Mouse (Mus musculus) kidney, embryonic 16.5 days (tissue): ENCODE data around the gene Hoxa10. TPM values are rescaled to one million over a fixed set of nuclear protein-coding genes. Genes with fewer than 3 reads are reported as not detected.

Experiments
- ATAC-seq: fragments of 200-750 bp; cut with Nextera tagmentation; 2 replicates; pipeline ENCODE4 v1.8.0; 2017; ENCODE audit warnings: moderate TSS enrichment; ENCODE audit not compliant: low FRiP score, low TSS enrichment
- H3K27ac ChIP-seq: fragments of 300-500 bp; sonication (generic); 2 replicates; pipeline ENCODE4 v1.5.1; 2014; ENCODE audit warnings: low read length
- H3K27me3 ChIP-seq: fragments of 300-500 bp; sonication (generic); 2 replicates; pipeline ENCODE4 v1.6.1; 2014; ENCODE audit warnings: low read length, control low read depth, mixed read lengths; ENCODE audit not compliant: insufficient read depth
- H3K36me3 ChIP-seq: fragments of 300-500 bp; sonication (generic); 2 replicates; pipeline ENCODE4 v1.6.1; 2014; ENCODE audit warnings: low read length, control low read depth, mixed read lengths; ENCODE audit not compliant: insufficient read depth
- H3K4me1 ChIP-seq: fragments of 300-500 bp; sonication (generic); 2 replicates; pipeline ENCODE4 v1.6.1; 2014; ENCODE audit warnings: low read length, control low read depth, mixed read lengths; ENCODE audit not compliant: insufficient read depth
- H3K4me2 ChIP-seq: fragments of 300-500 bp; sonication (generic); replicated peaks from 2 replicates; pipeline ENCODE4 v1.6.1; 2014; ENCODE audit warnings: low read depth, low read length
- H3K4me3 ChIP-seq: fragments of 300-500 bp; sonication (generic); 2 replicates; pipeline ENCODE4 v1.5.1; 2014; ENCODE audit warnings: mild to moderate bottlenecking, low read length
- H3K9ac ChIP-seq: fragments of 300-500 bp; sonication (generic); replicated peaks from 2 replicates; pipeline ENCODE4 v1.6.1; 2014; ENCODE audit warnings: low read length
- H3K9me3 ChIP-seq: fragments of 300-500 bp; sonication (generic); 2 replicates; pipeline ENCODE4 v1.6.1; 2016; ENCODE audit warnings: low read length, control low read depth
- WGBS: fragments of 180-500 bp; shearing (Covaris S2); extraction: QIAGEN DNeasy Blood & Tissue Kit; methylation state at CpG from one replicate; pipeline ENCODE4 v1.1.7; 2014; 5-methylcytosine and 5-hydroxymethylcytosine counted together
- polyA plus RNA-seq: library from polyadenylated mRNA; unstranded; fragments of >200 nt; fragmentation: Nextera tagmentation; extraction: Ambion mirVana; gene quantifications from 2 replicates; pipeline ENCODE4 v1.2.1, GENCODE M21; 2015

Gene Hoxa10
- polyA plus RNA-seq, 1 experiment from 2014 or later: 147 TPM

GRCm38 (mm10) chr6:52272766-52273655 is 32.4 kb upstream of the Hoxa10 start:
- Histone ChIP-seq H3K27ac (no peak overlapping the region), H3K27me3 (peaks cover 98% of the 10 kb centered on the region), H3K36me3 (no peaks in the 10 kb centered on the region), H3K4me2 (no peak overlapping the region), H3K4me3 (no peak overlapping the region), H3K4me1 (0 out of 2 replicates have a peak, but pooled peaks cover 6% of the 10 kb centered on the region), H3K9ac (no peak overlapping the region), H3K9me3 (no peaks in the 10 kb centered on the region)
- 16% methylated on average over 22 of the region's 22 CpGs for WGBS
- ATAC-seq: no peak

GRCm38 (mm10) chr6:52270494-52271480 is 30.1 kb upstream of the Hoxa10 start:
- H3K27me3 ChIP-seq: peaks cover 96% of the 10 kb centered on the region
- H3K4me3 ChIP-seq: no peak overlapping the region
- H3K4me1 ChIP-seq: 0 out of 2 replicates have a peak, but pooled peaks cover 6% of the 10 kb centered on the region
- no peaks in the 10 kb centered on the region for H3K9me3 ChIP-seq
- 6% methylated on average over 23 of the region's 23 CpGs for WGBS
- H3K9ac ChIP-seq: no peak overlapping the region
- peak overlapping the region; percentile 33 for H3K4me2 ChIP-seq
- no peaks in the 10 kb centered on the region for H3K36me3 ChIP-seq
- peak; percentile 19; the same call in 1 of the 2 replicates for ATAC-seq
- H3K27ac ChIP-seq: no peak overlapping the region

- Histone ChIP-seq H3K9ac (no peak overlapping the region), H3K36me3 (no peaks in the 10 kb centered on the region), H3K4me2 (no peak overlapping the region), H3K9me3 (no peaks in the 10 kb centered on the region), H3K4me3 (no peak overlapping the region), H3K27me3 (peaks cover 96% of the 10 kb centered on the region), H3K27ac (no peak overlapping the region), H3K4me1 (0 out of 2 replicates have a peak, but pooled peaks cover 6% of the 10 kb centered on the region)
- no peak for ATAC-seq
- 4% methylated on average over 3 of the region's 3 CpGs for WGBS
These were observed 28.1 kb upstream of the Hoxa10 start for GRCm38 (mm10) chr6:52268756-52269155.

DNA sequence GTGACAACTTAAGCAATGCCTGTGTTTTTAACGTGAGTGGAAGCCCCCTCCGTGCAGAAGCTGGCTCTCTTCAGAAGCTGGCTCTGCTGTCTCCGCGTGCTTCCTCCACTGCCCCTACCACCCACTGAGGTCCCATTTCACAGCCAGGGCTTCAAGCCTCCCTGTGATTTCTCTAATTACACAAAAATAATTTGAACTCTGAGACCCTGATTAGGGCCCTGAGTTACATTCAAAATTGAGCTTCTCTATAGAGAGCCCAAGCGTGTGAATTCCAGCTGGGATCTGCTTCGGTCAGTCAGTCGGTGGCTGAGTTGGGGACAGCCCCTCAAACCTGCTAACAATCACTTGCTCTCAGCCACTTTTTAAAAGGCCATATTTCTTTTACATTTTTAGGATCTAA is 27.7 kb upstream of the Hoxa10 start:
- Histone ChIP-seq H3K27me3 (peaks cover 96% of the 10 kb centered on the region), H3K9ac (no peak overlapping the region), H3K4me1 (0 out of 2 replicates have a peak, but pooled peaks cover 6% of the 10 kb centered on the region), H3K4me2 (no peak overlapping the region), H3K9me3 (no peaks in the 10 kb centered on the region), H3K4me3 (no peak overlapping the region), H3K36me3 (no peaks in the 10 kb centered on the region), H3K27ac (no peak overlapping the region)
- ATAC-seq: no peak
- WGBS: 7% methylated on average over 7 of the region's 7 CpGs

DNA sequence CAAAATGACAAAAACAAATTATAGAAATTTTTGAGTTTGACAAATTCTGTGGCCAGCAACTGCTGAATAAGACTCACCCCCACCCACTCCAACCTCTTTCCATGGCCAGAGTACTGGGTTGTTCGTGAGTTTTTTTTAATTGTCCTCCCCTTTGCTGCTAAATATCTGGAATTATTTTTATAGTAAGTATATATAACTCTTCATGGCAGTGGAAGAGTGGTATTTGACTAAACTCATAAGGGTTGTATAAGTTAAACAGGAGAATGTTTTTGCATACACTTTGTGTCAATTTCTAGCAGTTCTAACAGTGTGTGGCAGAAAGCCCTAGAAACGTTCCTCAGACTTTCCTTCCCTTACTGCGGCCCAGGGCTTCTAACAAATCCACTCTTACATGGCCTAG is 27.0 kb upstream of the Hoxa10 start:
- Histone ChIP-seq H3K4me3 (no peak overlapping the region), H3K4me1 (0 out of 2 replicates have a peak, but pooled peaks cover 6% of the 10 kb centered on the region), H3K4me2 (no peak overlapping the region), H3K9ac (no peak overlapping the region), H3K27ac (no peak overlapping the region), H3K9me3 (no peaks in the 10 kb centered on the region), H3K27me3 (peaks cover 91% of the 10 kb centered on the region), H3K36me3 (no peaks in the 10 kb centered on the region)
- WGBS: 8% methylated on average over 3 of the region's 3 CpGs
- no peak for ATAC-seq

DNA sequence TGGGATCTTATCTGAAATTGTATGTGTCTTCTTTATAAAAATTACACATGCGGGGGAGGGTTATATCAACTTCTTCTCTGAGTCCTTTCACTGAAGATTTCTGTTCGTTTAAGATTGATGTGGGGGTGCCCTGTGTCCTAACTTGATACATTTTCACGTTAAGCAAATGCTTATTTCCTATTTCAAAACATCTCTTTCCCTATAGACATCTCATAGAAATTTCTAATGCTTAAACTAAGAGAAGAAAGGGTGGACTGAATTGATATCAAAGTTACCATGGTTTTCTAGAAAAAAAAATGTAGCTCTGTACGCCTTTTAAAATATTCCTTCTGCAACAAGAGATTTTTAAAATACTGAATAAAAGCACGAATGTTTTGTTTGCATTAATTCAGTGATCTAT is 26.6 kb upstream of the Hoxa10 start:
- H3K4me2 ChIP-seq: no peak overlapping the region
- peaks cover 91% of the 10 kb centered on the region for H3K27me3 ChIP-seq
- no peak for ATAC-seq
- no peak overlapping the region for H3K4me3 ChIP-seq
- H3K9me3 ChIP-seq: no peaks in the 10 kb centered on the region
- H3K4me1 ChIP-seq: 0 out of 2 replicates have a peak, but pooled peaks cover 6% of the 10 kb centered on the region
- 18% methylated on average over 5 of the region's 5 CpGs for WGBS
- no peaks in the 10 kb centered on the region for H3K36me3 ChIP-seq
- no peak overlapping the region for H3K9ac ChIP-seq
- H3K27ac ChIP-seq: no peak overlapping the region

DNA sequence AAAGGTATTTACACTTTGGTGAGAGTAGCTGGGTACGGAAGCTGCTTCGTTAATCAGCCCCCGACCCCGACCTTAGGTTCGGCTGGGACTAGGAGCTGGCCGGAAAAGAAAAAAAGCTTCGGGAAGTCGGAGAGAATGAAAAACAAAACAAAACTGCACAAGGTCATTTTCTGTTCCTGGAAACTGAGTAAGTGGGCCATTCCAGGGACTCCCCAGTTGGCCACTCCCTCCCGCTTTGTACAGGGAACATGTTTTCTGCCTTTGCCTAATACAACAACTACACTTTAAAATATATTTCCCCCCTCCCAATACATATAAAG is 26.0 kb upstream of the Hoxa10 start:
- WGBS: 3% methylated on average over 9 of the region's 9 CpGs
- Histone ChIP-seq H3K36me3 (no peaks in the 10 kb centered on the region), H3K4me1 (0 out of 2 replicates have a peak, but pooled peaks cover 6% of the 10 kb centered on the region), H3K27me3 (peaks cover 93% of the 10 kb centered on the region), H3K4me2 (no peak overlapping the region), H3K27ac (no peak overlapping the region), H3K9me3 (no peaks in the 10 kb centered on the region), H3K9ac (no peak overlapping the region), H3K4me3 (no peak overlapping the region)
- ATAC-seq: no peak

GRCm38 (mm10) chr6:52265913-52266665 is 25.4 kb upstream of the Hoxa10 start:
- H3K4me3 ChIP-seq: no peak overlapping the region
- no peaks in the 10 kb centered on the region for H3K36me3 ChIP-seq
- H3K4me2 ChIP-seq: no peak overlapping the region
- H3K27me3 ChIP-seq: peaks cover 93% of the 10 kb centered on the region
- H3K4me1 ChIP-seq: 0 out of 2 replicates have a peak, but pooled peaks cover 6% of the 10 kb centered on the region
- ATAC-seq: no peak
- H3K27ac ChIP-seq: no peak overlapping the region
- WGBS: 2% methylated on average over 19 of the region's 19 CpGs
- H3K9ac ChIP-seq: no peak overlapping the region
- H3K9me3 ChIP-seq: no peaks in the 10 kb centered on the region

GRCm38 (mm10) chr6:52265306-52265912 is 24.8 kb upstream of the Hoxa10 start:
- H3K27ac ChIP-seq: no peak overlapping the region
- no peak overlapping the region for H3K9ac ChIP-seq
- no peak overlapping the region for H3K4me3 ChIP-seq
- peaks cover 6% of the 10 kb centered on the region; the same call in 1 of the 2 replicates for H3K4me1 ChIP-seq
- no peaks in the 10 kb centered on the region for H3K36me3 ChIP-seq
- ATAC-seq: no peak
- H3K27me3 ChIP-seq: peaks cover 92% of the 10 kb centered on the region
- 2% methylated on average over 18 of the region's 18 CpGs for WGBS
- no peak overlapping the region for H3K4me2 ChIP-seq
- H3K9me3 ChIP-seq: no peaks in the 10 kb centered on the region
